Mouse (Mus musculus) liver, postnatal 0 days (tissue): Measurements from ENCODE around the gene Col6a5.

Source experiments
- CTCF ChIP-seq: sonication (generic); IDR thresholded peaks from 2 replicates; pipeline ENCODE4 v1.5.1; 2016; ENCODE audit warnings: antibody characterized with exemption, low read depth
- EP300 ChIP-seq: IDR thresholded peaks from 2 replicates; pipeline ENCODE4 v1.6.1; 2016; ENCODE audit warnings: antibody characterized with exemption, low read depth, mild to moderate bottlenecking

- TF ChIP-seq CTCF (no peak), EP300 (no peak)
Observed at GRCm38 (mm10) chr9:105907411-105907810, 53.0 kb downstream of the Col6a5 start.
